Mouse (Mus musculus) liver, embryonic 13.5 days (tissue): ENCODE measurements around the gene Ak5. TPM values are rescaled to one million over a fixed set of nuclear protein-coding genes. Genes with fewer than 3 reads are reported as not detected.
A peak's percentile ranks its signal among the peaks of the same experiment; 100 is the strongest.

ENCODE experiments used
- ATAC-seq: fragments of 200-750 bp; cut with Nextera tagmentation; 2 replicates; pipeline ENCODE4 v1.8.0; 2017; ENCODE audit warnings: low read depth, mild to moderate bottlenecking, moderate number of reproducible peaks, moderate library complexity
- DNase-seq: peaks from one replicate; pipeline ENCODE4 v3.0.0; 2022
- H3K27ac ChIP-seq: fragments of 300-500 bp; sonication (generic); 2 replicates; pipeline ENCODE4 v1.5.1; 2015; ENCODE audit warnings: moderate library complexity, mild to moderate bottlenecking, inconsistent platforms
- H3K27me3 ChIP-seq: fragments of 300-500 bp; sonication (generic); 2 replicates; pipeline ENCODE4 v1.6.1; 2015; ENCODE audit warnings: mild to moderate bottlenecking, inconsistent platforms
- H3K36me3 ChIP-seq: fragments of 300-500 bp; sonication (generic); 2 replicates; pipeline ENCODE4 v1.6.1; 2015; ENCODE audit warnings: mild to moderate bottlenecking, inconsistent platforms
- H3K4me1 ChIP-seq: fragments of 300-500 bp; sonication (generic); replicated peaks from 2 replicates; pipeline ENCODE4 v1.6.1; 2015; ENCODE audit warnings: inconsistent platforms
- H3K4me2 ChIP-seq: fragments of 300-500 bp; sonication (generic); 2 replicates; pipeline ENCODE4 v1.6.1; 2015; ENCODE audit warnings: inconsistent platforms, mild to moderate bottlenecking, moderate library complexity
- H3K4me3 ChIP-seq: fragments of 300-500 bp; sonication (generic); replicated peaks from 2 replicates; pipeline ENCODE4 v1.5.1; 2015; ENCODE audit warnings: mild to moderate bottlenecking, inconsistent platforms
- H3K9ac ChIP-seq: fragments of 300-500 bp; sonication (generic); 2 replicates; pipeline ENCODE4 v1.6.1; 2015; ENCODE audit warnings: mild to moderate bottlenecking, inconsistent platforms
- H3K9me3 ChIP-seq: fragments of 300-500 bp; sonication (generic); replicated peaks from 2 replicates; pipeline ENCODE4 v1.6.1; 2016; ENCODE audit warnings: inconsistent platforms
- WGBS: fragments of 180-500 bp; shearing (Covaris S2); methylation state at CpG from one replicate; pipeline ENCODE4 v1.1.7; 2015; ENCODE audit not compliant: insufficient replicate concordance; 5-methylcytosine and 5-hydroxymethylcytosine counted together
- polyA plus RNA-seq: library from polyadenylated mRNA; unstranded; fragments of >200 nt; fragmentation: Nextera tagmentation; extraction: Ambion mirVana; gene quantifications from 2 replicates; pipeline ENCODE4 v1.2.1, GENCODE M21; 2015

The Ak5 gene
- polyA plus RNA-seq, 1 experiment from 2014 or later, result 0.30 TPM

- no peak for DNase-seq
- WGBS, result 59% methylated on average over 3 of the region's 3 CpGs
- no peak overlapping the region for H3K4me3 ChIP-seq
- no peaks in the 10 kb centered on the region for H3K9me3 ChIP-seq
- no peak overlapping the region for H3K9ac ChIP-seq
- ATAC-seq, result no peak
- no peaks in the 10 kb centered on the region for H3K36me3 ChIP-seq
- no peak overlapping the region for H3K27ac ChIP-seq
- H3K27me3 ChIP-seq, result peaks cover 5% of the 10 kb centered on the region; the same call in 1 of the 2 replicates
- no peak overlapping the region for H3K4me2 ChIP-seq
- peaks cover 8% of the 10 kb centered on the region for H3K4me1 ChIP-seq
Observed at GRCm38 (mm10) chr3:152544921-152545320, 123.2 kb downstream of the Ak5 start.

GRCm38 (mm10) chr3:152542298-152542697 lies 125.9 kb downstream of the Ak5 start:
- Histone ChIP-seq H3K27me3 (peaks cover 5% of the 10 kb centered on the region; the same call in 1 of the 2 replicates), H3K4me3 (no peak overlapping the region), H3K36me3 (no peaks in the 10 kb centered on the region), H3K9ac (no peak overlapping the region), H3K4me2 (no peak overlapping the region), H3K4me1 (no peaks in the 10 kb centered on the region), H3K9me3 (no peaks in the 10 kb centered on the region), H3K27ac (no peak overlapping the region)
- DNase-seq (no peak), ATAC-seq (no peak)
- 78% methylated on average over 5 of the region's 5 CpGs for WGBS

- no peak for ATAC-seq
- no peaks in the 10 kb centered on the region for H3K27me3 ChIP-seq
- no peaks in the 10 kb centered on the region for H3K36me3 ChIP-seq
- 54% methylated on average over 5 of the region's 5 CpGs for WGBS
- no peak overlapping the region for H3K27ac ChIP-seq
- H3K9ac ChIP-seq, result no peak overlapping the region
- H3K9me3 ChIP-seq, result no peaks in the 10 kb centered on the region
- no peak overlapping the region for H3K4me3 ChIP-seq
- DNase-seq, result no peak
- no peak overlapping the region for H3K4me2 ChIP-seq
- H3K4me1 ChIP-seq, result no peaks in the 10 kb centered on the region; the same call in 1 of the 2 replicates
Observed at GRCm38 (mm10) chr3:152530344-152530743, 137.8 kb downstream of the Ak5 start.

- 42% methylated on average over 11 of the region's 11 CpGs for WGBS
- H3K27ac ChIP-seq, result no peak overlapping the region
- no peak overlapping the region for H3K9ac ChIP-seq
- no peaks in the 10 kb centered on the region; the same call in 1 of the 2 replicates for H3K4me1 ChIP-seq
- H3K36me3 ChIP-seq, result no peaks in the 10 kb centered on the region
- peak; percentile 31; the same call in 1 of the 2 replicates for ATAC-seq
- H3K9me3 ChIP-seq, result no peaks in the 10 kb centered on the region
- no peaks in the 10 kb centered on the region for H3K27me3 ChIP-seq
- no peak overlapping the region for H3K4me3 ChIP-seq
- no peak for DNase-seq
- H3K4me2 ChIP-seq, result no peak overlapping the region
Observed at GRCm38 (mm10) chr3:152529058-152529972, 138.8 kb downstream of the Ak5 start.

- H3K4me2 ChIP-seq, result no peak overlapping the region
- ATAC-seq (no peak), DNase-seq (no peak)
- no peaks in the 10 kb centered on the region for H3K9me3 ChIP-seq
- H3K4me3 ChIP-seq, result no peak overlapping the region
- H3K27ac ChIP-seq, result no peak overlapping the region
- no peaks in the 10 kb centered on the region for H3K27me3 ChIP-seq
- no peaks in the 10 kb centered on the region; the same call in 1 of the 2 replicates for H3K4me1 ChIP-seq
- WGBS, result 74% methylated on average over 8 of the region's 8 CpGs
- no peak overlapping the region for H3K9ac ChIP-seq
- H3K36me3 ChIP-seq, result no peaks in the 10 kb centered on the region
Observed at GRCm38 (mm10) chr3:152526721-152527120, 141.4 kb downstream of the Ak5 start.

GRCm38 (mm10) chr3:152523315-152523638 lies 144.9 kb downstream of the Ak5 start:
- WGBS, result 51% methylated on average over 4 of the region's 4 CpGs
- Histone ChIP-seq H3K27ac (no peak overlapping the region), H3K4me3 (no peak overlapping the region)

GRCm38 (mm10) chr3:152522634-152523314 lies 145.4 kb downstream of the Ak5 start:
- no peaks in the 10 kb centered on the region for H3K9me3 ChIP-seq
- no peak for DNase-seq
- no peaks in the 10 kb centered on the region for H3K27me3 ChIP-seq
- no peak overlapping the region for H3K4me3 ChIP-seq
- no peak for ATAC-seq
- H3K4me2 ChIP-seq, result no peak overlapping the region
- H3K36me3 ChIP-seq, result no peaks in the 10 kb centered on the region
- 60% methylated on average over 6 of the region's 6 CpGs for WGBS
- H3K4me1 ChIP-seq, result no peaks in the 10 kb centered on the region
- no peak overlapping the region for H3K27ac ChIP-seq
- no peak overlapping the region for H3K9ac ChIP-seq

More at GRCm38 (mm10) chr3:152523315-152523638, 144.9 kb downstream of the Ak5 start:
- no peaks in the 10 kb centered on the region for H3K27me3 ChIP-seq
- ATAC-seq, result no peak
- H3K9ac ChIP-seq, result no peak overlapping the region
- no peaks in the 10 kb centered on the region for H3K4me1 ChIP-seq
- no peaks in the 10 kb centered on the region for H3K36me3 ChIP-seq
- no peaks in the 10 kb centered on the region for H3K9me3 ChIP-seq
- DNase-seq, result no peak
- H3K4me2 ChIP-seq, result no peak overlapping the region

- WGBS, result 65% methylated on average over 7 of the region's 7 CpGs
- Histone ChIP-seq H3K9ac (no peak overlapping the region), H3K27me3 (no peaks in the 10 kb centered on the region), H3K27ac (no peak overlapping the region), H3K4me2 (no peak overlapping the region), H3K9me3 (no peaks in the 10 kb centered on the region), H3K4me1 (no peaks in the 10 kb centered on the region), H3K4me3 (no peak overlapping the region), H3K36me3 (no peaks in the 10 kb centered on the region)
- DNase-seq (no peak), ATAC-seq (no peak)
Observed at GRCm38 (mm10) chr3:152521054-152521453, 147.1 kb downstream of the Ak5 start.

- 67% methylated on average over 3 of the region's 3 CpGs for WGBS
- H3K4me2 ChIP-seq, result no peak overlapping the region
- no peaks in the 10 kb centered on the region for H3K36me3 ChIP-seq
- DNase-seq (no peak), ATAC-seq (no peak)
- no peaks in the 10 kb centered on the region for H3K9me3 ChIP-seq
- H3K27ac ChIP-seq, result no peak overlapping the region
- H3K4me3 ChIP-seq, result no peak overlapping the region
- H3K27me3 ChIP-seq, result no peaks in the 10 kb centered on the region
- H3K4me1 ChIP-seq, result no peaks in the 10 kb centered on the region
- no peak overlapping the region for H3K9ac ChIP-seq
Observed at GRCm38 (mm10) chr3:152520074-152520473, 148.1 kb downstream of the Ak5 start.

- WGBS, result 73% methylated on average over 10 of the region's 10 CpGs
- H3K4me3 ChIP-seq, result no peak overlapping the region
Observed at GRCm38 (mm10) chr3:152519556-152519955, 148.6 kb downstream of the Ak5 start.

GRCm38 (mm10) chr3:152516569-152516968 lies 151.6 kb downstream of the Ak5 start:
- Histone ChIP-seq H3K4me1 (no peaks in the 10 kb centered on the region), H3K27me3 (no peaks in the 10 kb centered on the region), H3K4me2 (no peak overlapping the region), H3K9ac (no peak overlapping the region), H3K36me3 (no peaks in the 10 kb centered on the region), H3K27ac (no peak overlapping the region), H3K4me3 (no peak overlapping the region), H3K9me3 (no peaks in the 10 kb centered on the region)
- 63% methylated on average over 3 of the region's 3 CpGs for WGBS
- DNase-seq, result no peak
- ATAC-seq, result no peak

More at GRCm38 (mm10) chr3:152519556-152519955, 148.6 kb downstream of the Ak5 start:
- ATAC-seq (no peak), DNase-seq (no peak)
- H3K36me3 ChIP-seq, result no peaks in the 10 kb centered on the region
- no peak overlapping the region for H3K4me2 ChIP-seq
- no peaks in the 10 kb centered on the region for H3K4me1 ChIP-seq
- H3K9me3 ChIP-seq, result no peaks in the 10 kb centered on the region
- H3K9ac ChIP-seq, result no peak overlapping the region
- no peaks in the 10 kb centered on the region for H3K27me3 ChIP-seq
- H3K27ac ChIP-seq, result no peak overlapping the region
